Comparison of ENCODE assay signal across 13 mouse cellular contexts in genomic region chr9:57969736-57970495, GRCm38 (mm10). TPM values are rescaled to one million over a fixed set of nuclear protein-coding genes. Genes with fewer than 3 reads are reported as not detected.
DNase-seq lines count a peak whose midpoint lies in the region; ATAC-seq lines count a peak whose summit lies in the region.
"Had no signal": no experiment of that assay in that cellular context is flagged by ENCODE, and none has a peak within 500 bp of the region (broad histone marks: within the 10 kb centered on the region; RNA-seq: fewer than 3 reads in every experiment).

No protein-coding gene starts in this region.

- ATAC-seq in hindbrain, embryonic 15.5 days (ENCODE audit: low FRiP score, low read depth): no peak
- ATAC-seq in hindbrain, embryonic 12.5 days (ENCODE audit: low FRiP score): no peak
- no peak for ATAC-seq in neural tube, embryonic 13.5 days (ENCODE audit: low read depth)
- ATAC-seq: liver, embryonic 12.5 days had no signal

- DNase-seq in neural tube, embryonic 10.5 days (ENCODE audit: extremely low spot score, low spot score): no peak
- peak; percentile 20 for DNase-seq in induced T-regulatory cell, adult 2 months (ENCODE audit: low read depth)
- DNase-seq in thymus, postnatal 25 days: peak; percentile 60
- no peak for DNase-seq in frontal cortex, postnatal 36 days (ENCODE audit: low spot score in 2 of 2)
- no peak for DNase-seq in adrenal gland, adult 8-10 months
- DNase-seq: adrenal gland, adult 2 months; cerebellum, postnatal 10 days; right cerebral cortex, postnatal 25 days had no signal

- H3K9me3 ChIP-seq in hindbrain, embryonic 15.5 days: no peaks in the 10 kb centered on the region
- H3K9me3 ChIP-seq in hindbrain, embryonic 12.5 days (replicated peaks): no peaks in the 10 kb centered on the region
- H3K9me3 ChIP-seq in neural tube, embryonic 13.5 days: no peaks in the 10 kb centered on the region
- H3K9me3 ChIP-seq: heart, embryonic 15.5 days; liver, embryonic 12.5 days had no signal

- H3K27ac ChIP-seq in hindbrain, embryonic 15.5 days (replicated peaks): 0 out of 2 replicates have a peak overlapping the region, but pooled peaks have one; percentile 8
- no peak overlapping the region for H3K27ac ChIP-seq in hindbrain, embryonic 12.5 days
- H3K27ac ChIP-seq in neural tube, embryonic 13.5 days (replicated peaks): 0 out of 2 replicates have a peak overlapping the region, but pooled peaks have one; percentile 3
- H3K27ac ChIP-seq: heart, embryonic 15.5 days; liver, embryonic 12.5 days had no signal

- H3K36me3 ChIP-seq in hindbrain, embryonic 15.5 days: no peaks in the 10 kb centered on the region
- no peaks in the 10 kb centered on the region for H3K36me3 ChIP-seq in hindbrain, embryonic 12.5 days
- no peaks in the 10 kb centered on the region for H3K36me3 ChIP-seq in neural tube, embryonic 13.5 days
- H3K36me3 ChIP-seq: heart, embryonic 15.5 days; liver, embryonic 12.5 days had no signal

- WGBS in hindbrain, embryonic 15.5 days: 71% methylated on average over 11 of the region's 11 CpGs
- 68% methylated on average over 11 of the region's 11 CpGs for WGBS in hindbrain, embryonic 12.5 days
- WGBS in neural tube, embryonic 13.5 days: 75% methylated on average over 11 of the region's 11 CpGs

- no peak overlapping the region for H3K4me2 ChIP-seq in hindbrain, embryonic 15.5 days
- no peak overlapping the region for H3K4me2 ChIP-seq in hindbrain, embryonic 12.5 days (replicated peaks)
- no peak overlapping the region for H3K4me2 ChIP-seq in neural tube, embryonic 13.5 days
- H3K4me2 ChIP-seq: heart, embryonic 15.5 days; liver, embryonic 12.5 days had no signal

- H3K27me3 ChIP-seq in hindbrain, embryonic 15.5 days: no peaks in the 10 kb centered on the region
- H3K27me3 ChIP-seq in hindbrain, embryonic 12.5 days: no peaks in the 10 kb centered on the region; the same call in 1 of the 2 replicates
- H3K27me3 ChIP-seq in neural tube, embryonic 13.5 days: no peaks in the 10 kb centered on the region
- H3K27me3 ChIP-seq: heart, embryonic 15.5 days; liver, embryonic 12.5 days had no signal

- no peak overlapping the region for H3K9ac ChIP-seq in hindbrain, embryonic 15.5 days
- no peak overlapping the region for H3K9ac ChIP-seq in hindbrain, embryonic 12.5 days
- H3K9ac ChIP-seq in neural tube, embryonic 13.5 days: no peak overlapping the region
- H3K9ac ChIP-seq: heart, embryonic 15.5 days; liver, embryonic 12.5 days had no signal

- no peak overlapping the region for H3K4me3 ChIP-seq in hindbrain, embryonic 15.5 days
- H3K4me3 ChIP-seq in hindbrain, embryonic 12.5 days: no peak overlapping the region
- no peak overlapping the region for H3K4me3 ChIP-seq in neural tube, embryonic 13.5 days
- H3K4me3 ChIP-seq: heart, embryonic 15.5 days; liver, embryonic 12.5 days had no signal

- H3K4me1 ChIP-seq in hindbrain, embryonic 15.5 days (replicated peaks): 0 out of 2 replicates have a peak, but pooled peaks cover 2% of the 10 kb centered on the region
- H3K4me1 ChIP-seq in hindbrain, embryonic 12.5 days: peaks cover 3% of the 10 kb centered on the region; the same call in 1 of the 2 replicates
- H3K4me1 ChIP-seq in neural tube, embryonic 13.5 days (replicated peaks): 0 out of 2 replicates have a peak, but pooled peaks cover 14% of the 10 kb centered on the region

RNA-seq across cellular contexts. Expression of gene Sema7a, which starts 30.0 kb away (rescaled TPM):
- polyA plus RNA-seq in hindbrain, embryonic 15.5 days (2015; fragmentation: Nextera tagmentation; extraction: Ambion mirVana): 2.5 and 3.7 TPM in 2 replicates
- 1.0 and 1.7 TPM in 2 replicates for polyA plus RNA-seq in hindbrain, embryonic 12.5 days (2016; fragmentation: Nextera tagmentation; extraction: Ambion mirVana)
- 1.8 and 2.1 TPM in 2 replicates for polyA plus RNA-seq in neural tube, embryonic 13.5 days (2015; fragmentation: Nextera tagmentation; extraction: Ambion mirVana)
- 10 to 100 TPM in 3 of 4 experiments, 1 to 10 TPM in 1; 9.5 to 23.8 (median 17.6) TPM for total RNA-seq in adrenal gland, adult 8-10 months (2022)
- polyA plus RNA-seq: liver, embryonic 12.5 days had no signal

RNA-seq across cellular contexts. Expression of gene Cyp11a1, which starts 36.3 kb away (rescaled TPM):
- polyA plus RNA-seq in hindbrain, embryonic 15.5 days (2015; fragmentation: Nextera tagmentation; extraction: Ambion mirVana): 1.4 and 2.3 TPM in 2 replicates
- 0.17 and 0.38 TPM in 2 replicates for polyA plus RNA-seq in hindbrain, embryonic 12.5 days (2016; fragmentation: Nextera tagmentation; extraction: Ambion mirVana)
- 0.14 and 0.18 TPM in 2 replicates for polyA plus RNA-seq in neural tube, embryonic 13.5 days (2015; fragmentation: Nextera tagmentation; extraction: Ambion mirVana)
- total RNA-seq in adrenal gland, adult 8-10 months (2022): 1,000 to 10,000 TPM; 7,138 to 8,839 (median 8,155) TPM

RNA-seq across cellular contexts. Expression of gene Ubl7, which starts 59.1 kb away (rescaled TPM):
- 164 and 172 TPM in 2 replicates for polyA plus RNA-seq in hindbrain, embryonic 15.5 days (2015; fragmentation: Nextera tagmentation; extraction: Ambion mirVana)
- 143 and 144 TPM in 2 replicates for polyA plus RNA-seq in hindbrain, embryonic 12.5 days (2016; fragmentation: Nextera tagmentation; extraction: Ambion mirVana)
- polyA plus RNA-seq in neural tube, embryonic 13.5 days (2015; fragmentation: Nextera tagmentation; extraction: Ambion mirVana): 149 and 166 TPM in 2 replicates
- total RNA-seq in adrenal gland, adult 8-10 months (2022): 10 to 100 TPM; 85.6 to 97.1 (median 88.7) TPM

Comparison
In these comparisons a context has a peak if more than half of its experiments do, and no peak if none do; other contexts are left out.
1. DNase-seq: peak in induced T-regulatory cell, adult 2 months (single experiment) and thymus, postnatal 25 days (single experiment); none in neural tube, embryonic 10.5 days (single experiment), frontal cortex, postnatal 36 days (0 of 2) and adrenal gland, adult 8-10 months (single experiment).